Mouse (Mus musculus): ENCODE measurements around the gene Ovol2.

- TF ChIP-seq CTCF (IDR thresholded peaks at IDR 0.05; ENCODE audit: control insufficient read depth, insufficient read depth, low read length) = no peak
- no peak for TF ChIP-seq POLR2A (IDR thresholded peaks at IDR 0.05; ENCODE audit: borderline replicate concordance, control insufficient read depth, low read depth, low read length)
These were observed 11.2 kb upstream of the Ovol2 start for GRCm38 (mm10) chr2:144343158-144343557.

All from bone marrow, adult 2 months (tissue).